Mouse (Mus musculus): ENCODE data around the gene Cltc.

DNA sequence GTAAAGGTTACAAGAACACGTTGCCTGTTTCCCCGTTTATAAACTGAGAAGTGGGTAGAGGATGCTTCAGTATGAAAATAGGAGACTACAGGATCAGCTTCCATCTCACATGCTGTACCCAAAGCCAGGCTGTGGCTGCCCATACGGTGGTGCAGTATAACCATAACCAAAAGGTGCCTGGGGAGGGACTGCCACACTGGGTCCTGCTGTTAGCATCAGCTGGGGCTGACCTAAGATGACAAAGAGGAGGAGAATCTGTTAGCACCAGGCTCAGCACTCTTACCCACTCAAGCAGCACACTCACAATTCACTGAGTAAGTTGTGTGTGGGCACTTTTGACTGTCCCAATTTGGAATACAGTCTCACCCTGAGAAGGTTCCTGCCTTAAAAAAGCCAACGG is 61.9 kb downstream of the Cltc start:
- no peak for TF ChIP-seq CTCF (IDR thresholded peaks at IDR 0.05; ENCODE audit: extremely low read depth, insufficient read depth, low read length)
- no peak for TF ChIP-seq POLR2A (IDR thresholded peaks at IDR 0.05; ENCODE audit: extremely low read depth, insufficient read depth, low read length)

All from cortical plate, adult 2 months (tissue).